Mouse (Mus musculus) bone marrow macrophage, adult 2 months (primary cell): ENCODE measurements around the gene Kcnj8.

Source experiments
- CTCF ChIP-seq: IDR thresholded peaks from 2 replicates; pipeline ENCODE4 v1.5.1; 2012; ENCODE audit warnings: low read depth, mild to moderate bottlenecking, low read length, moderate library complexity
- POLR2A ChIP-seq: IDR thresholded peaks from 2 replicates; pipeline ENCODE4 v1.6.1; 2012; ENCODE audit warnings: mild to moderate bottlenecking, low read depth, low read length, borderline replicate concordance

- TF ChIP-seq POLR2A, result no peak
- no peak for TF ChIP-seq CTCF
Measured at GRCm38 (mm10) chr6:142543648-142544047, 27.8 kb downstream of the Kcnj8 start.
